Mouse (Mus musculus) MEL (cell line): ENCODE data around the gene Hebp1. TPM values are rescaled to one million over a fixed set of nuclear protein-coding genes. Genes with fewer than 3 reads are reported as not detected.

Source experiments
- DNase-seq: peaks from one replicate; pipeline ENCODE4 v3.0.0; 2011; ENCODE audit warnings: low read depth, low spot score
- H3K27ac ChIP-seq: 2 replicates; pipeline ENCODE4 v1.5.1; 2012; ENCODE audit warnings: low read depth, mild to moderate bottlenecking, control low read depth, low read length, moderate library complexity; ENCODE audit not compliant: control insufficient read depth
- H3K27me3 ChIP-seq, 2 experiments: fragments of 150-350 bp in 1 of 2; sonication (generic) in 1 of 2; 2 replicates each; pipeline ENCODE4 v1.6.1; 2012; ENCODE audit warnings: low read length in 2 of 2, mild to moderate bottlenecking in 2 of 2, improper control_type of control experiment in 1 of 2, moderate library complexity in 1 of 2; ENCODE audit not compliant: insufficient read depth in 2 of 2, control insufficient read depth in 1 of 2
- H3K36me3 ChIP-seq, 2 experiments: 2 replicates each; pipeline ENCODE4 v1.6.1; 2012 to 2014; ENCODE audit warnings: low read length in 2 of 2, improper control_type of control experiment in 1 of 2, inconsistent platforms in 1 of 2, mild to moderate bottlenecking in 1 of 2; ENCODE audit not compliant: insufficient read depth in 2 of 2, control insufficient read depth in 1 of 2
- H3K4me1 ChIP-seq, 2 experiments: fragments of 150-350 bp in 1 of 2; sonication (generic) in 1 of 2; 2 replicates each; pipeline ENCODE4 v1.6.1; 2012; ENCODE audit warnings: low read length in 2 of 2, improper control_type of control experiment in 1 of 2, mild to moderate bottlenecking in 1 of 2; ENCODE audit not compliant: insufficient read depth in 2 of 2, control insufficient read depth in 1 of 2
- H3K4me3 ChIP-seq, 2 experiments: fragments of 150-350 bp in 1 of 2; sonication (generic) in 1 of 2; 2 replicates each; pipeline ENCODE4 v1.5.1; 2012; ENCODE audit warnings: low read depth in 2 of 2, low read length in 2 of 2, mild to moderate bottlenecking in 2 of 2, moderate library complexity in 2 of 2, control low read depth in 1 of 2, improper control_type of control experiment in 1 of 2; ENCODE audit not compliant: control insufficient read depth in 1 of 2, insufficient read depth in 1 of 2
- H3K79me2 ChIP-seq: 2 replicates; pipeline ENCODE4 v1.6.1; 2012; ENCODE audit warnings: mild to moderate bottlenecking, low read length, moderate library complexity; ENCODE audit not compliant: control insufficient read depth, poor library complexity, insufficient read depth
- H3K9ac ChIP-seq: 2 replicates; pipeline ENCODE4 v1.6.1; 2012; ENCODE audit warnings: low read depth, mild to moderate bottlenecking, control low read depth, low read length, moderate library complexity; ENCODE audit not compliant: control insufficient read depth, poor library complexity, severe bottlenecking
- H3K9me3 ChIP-seq: fragments of 150-350 bp; sonication (generic); replicated peaks from 2 replicates; pipeline ENCODE4 v1.6.1; 2012; ENCODE audit warnings: mild to moderate bottlenecking, low read length, improper control_type of control experiment, moderate library complexity; ENCODE audit not compliant: insufficient read depth
- BHLHE40 ChIP-seq: IDR thresholded peaks from 2 replicates; pipeline ENCODE4 v1.6.1; 2012; ENCODE audit warnings: low read depth, mild to moderate bottlenecking, inconsistent platforms, low read length, improper control_type of control experiment, borderline replicate concordance
- CHD2 ChIP-seq: IDR thresholded peaks from 2 replicates; pipeline ENCODE4 v1.6.1; 2011; ENCODE audit warnings: low read length, improper control_type of control experiment
- CTCF ChIP-seq, 3 experiments: IDR thresholded peaks in 2 of 3; conservative IDR thresholded peaks in 1 of 3; 2 replicates each; pipeline ENCODE4 v1.5.1; 2011 to 2012; ENCODE audit warnings: low read length in 3 of 3, low read depth in 2 of 3, mild to moderate bottlenecking in 2 of 3, improper control_type of control experiment in 1 of 3, inconsistent platforms in 1 of 3, mixed read lengths in 1 of 3, moderate library complexity in 1 of 3; ENCODE audit not compliant: control insufficient read depth in 1 of 3, insufficient read depth in 1 of 3, poor library complexity in 1 of 3, severe bottlenecking in 1 of 3
- ELF1 ChIP-seq: IDR thresholded peaks from 2 replicates; pipeline ENCODE4 v1.6.1; 2014; ENCODE audit warnings: low read depth, mild to moderate bottlenecking, inconsistent platforms, low read length, improper control_type of control experiment, moderate library complexity
- GABPA ChIP-seq: IDR thresholded peaks from 2 replicates; pipeline ENCODE4 v1.6.1; 2012; ENCODE audit warnings: low read depth, mild to moderate bottlenecking, inconsistent platforms, low read length, improper control_type of control experiment, moderate library complexity
- HCFC1 ChIP-seq: IDR thresholded peaks from 2 replicates; pipeline ENCODE4 v1.6.1; 2012; ENCODE audit warnings: low read depth, mild to moderate bottlenecking, inconsistent platforms, low read length, improper control_type of control experiment, moderate library complexity
- KAT2A ChIP-seq: conservative IDR thresholded peaks from 2 replicates; pipeline ENCODE4 v1.6.1; 2012; ENCODE audit warnings: low read depth, low read length, improper control_type of control experiment, inconsistent platforms
- MAX ChIP-seq: IDR thresholded peaks from 2 replicates; pipeline ENCODE4 v1.6.1; 2011; ENCODE audit warnings: low read length, improper control_type of control experiment
- MAZ ChIP-seq: IDR thresholded peaks from 2 replicates; pipeline ENCODE4 v1.6.1; 2012; ENCODE audit warnings: low read depth, mild to moderate bottlenecking, inconsistent platforms, low read length, improper control_type of control experiment
- MXI1 ChIP-seq: IDR thresholded peaks from 2 replicates; pipeline ENCODE4 v1.6.1; 2011; ENCODE audit warnings: mild to moderate bottlenecking, low read depth, low read length, improper control_type of control experiment
- MYB ChIP-seq: IDR thresholded peaks from 2 replicates; pipeline ENCODE4 v1.6.1; 2011; ENCODE audit warnings: mild to moderate bottlenecking, low read depth, low read length, improper control_type of control experiment
- NELFE ChIP-seq: IDR thresholded peaks from 2 replicates; pipeline ENCODE4 v1.6.1; 2011; ENCODE audit warnings: low read depth, low read length, improper control_type of control experiment
- NRF1 ChIP-seq: IDR thresholded peaks from 2 replicates; pipeline ENCODE4 v1.6.1; 2014; ENCODE audit warnings: low read depth, mild to moderate bottlenecking, inconsistent platforms, low read length, improper control_type of control experiment, moderate library complexity; ENCODE audit not compliant: poor library complexity, insufficient read depth, severe bottlenecking
- POLR2A ChIP-seq, 2 experiments: IDR thresholded peaks; 2 replicates each; pipeline ENCODE4 v1.6.1; 2011 to 2012; ENCODE audit warnings: low read length in 2 of 2, mild to moderate bottlenecking in 2 of 2, control low read depth in 1 of 2, improper control_type of control experiment in 1 of 2, low read depth in 1 of 2, moderate library complexity in 1 of 2; ENCODE audit not compliant: control insufficient read depth in 1 of 2, insufficient read depth in 1 of 2, poor library complexity in 1 of 2
- POLR2AphosphoS2 ChIP-seq: IDR thresholded peaks from 2 replicates; pipeline ENCODE4 v1.6.1; 2011; ENCODE audit warnings: low read length, improper control_type of control experiment
- SIN3A ChIP-seq: IDR thresholded peaks from 2 replicates; pipeline ENCODE4 v1.6.1; 2012; ENCODE audit warnings: low read length, improper control_type of control experiment, inconsistent platforms
- TCF12 ChIP-seq: IDR thresholded peaks from 2 replicates; pipeline ENCODE4 v1.6.1; 2014; ENCODE audit warnings: low read depth, mild to moderate bottlenecking, inconsistent platforms, low read length, improper control_type of control experiment, moderate library complexity
- UBTF ChIP-seq: IDR thresholded peaks from 2 replicates; pipeline ENCODE4 v1.6.1; 2012; ENCODE audit warnings: low read depth, mild to moderate bottlenecking, inconsistent platforms, low read length, improper control_type of control experiment, moderate library complexity, borderline replicate concordance; ENCODE audit not compliant: insufficient read depth
- USF1 ChIP-seq: IDR thresholded peaks from 2 replicates; pipeline ENCODE4 v1.6.1; 2014; ENCODE audit warnings: low read depth, mild to moderate bottlenecking, inconsistent platforms, low read length, improper control_type of control experiment, moderate library complexity
- USF2 ChIP-seq, 2 experiments: IDR thresholded peaks; 2 replicates each; pipeline ENCODE4 v1.6.1; 2011 to 2012; ENCODE audit warnings: improper control_type of control experiment in 2 of 2, low read length in 2 of 2, borderline replicate concordance in 1 of 2, inconsistent platforms in 1 of 2, low read depth in 1 of 2, mild to moderate bottlenecking in 1 of 2; ENCODE audit not compliant: insufficient read depth in 1 of 2
- ZMIZ1 ChIP-seq: IDR thresholded peaks from 2 replicates; pipeline ENCODE4 v1.6.1; 2012; ENCODE audit warnings: low read depth, mild to moderate bottlenecking, inconsistent platforms, low read length, improper control_type of control experiment, moderate library complexity
- polyA plus RNA-seq, 2 experiments: library from polyadenylated mRNA; stranded (reverse) in 1 of 2; unstranded in 1 of 2; fragments of >175 nt in 1 of 2; fragments of >200 nt in 1 of 2; gene quantifications; 2 replicates each; pipeline versions ENCODE4 v1.2.1 to v1.2.4; 2012; ENCODE audit warnings: low replicate concordance in 2 of 2, low read depth in 1 of 2; ENCODE audit not compliant: insufficient read length in 2 of 2, insufficient read depth in 1 of 2, missing spikeins in 1 of 2
- total RNA-seq: library from RNA; depleted of rRNA; stranded (reverse); fragments of 300-350 nt; gene quantifications from 2 replicates; pipeline ENCODE4 v1.2.3, GENCODE M21; 2012; rRNA removed

Gene Hebp1
- total RNA-seq (8.5 and 16.7 TPM in 2 replicates), polyA plus RNA-seq (10 to 100 TPM in 1 of 2 experiments, not detected in 1; 25.1 TPM)

DNA sequence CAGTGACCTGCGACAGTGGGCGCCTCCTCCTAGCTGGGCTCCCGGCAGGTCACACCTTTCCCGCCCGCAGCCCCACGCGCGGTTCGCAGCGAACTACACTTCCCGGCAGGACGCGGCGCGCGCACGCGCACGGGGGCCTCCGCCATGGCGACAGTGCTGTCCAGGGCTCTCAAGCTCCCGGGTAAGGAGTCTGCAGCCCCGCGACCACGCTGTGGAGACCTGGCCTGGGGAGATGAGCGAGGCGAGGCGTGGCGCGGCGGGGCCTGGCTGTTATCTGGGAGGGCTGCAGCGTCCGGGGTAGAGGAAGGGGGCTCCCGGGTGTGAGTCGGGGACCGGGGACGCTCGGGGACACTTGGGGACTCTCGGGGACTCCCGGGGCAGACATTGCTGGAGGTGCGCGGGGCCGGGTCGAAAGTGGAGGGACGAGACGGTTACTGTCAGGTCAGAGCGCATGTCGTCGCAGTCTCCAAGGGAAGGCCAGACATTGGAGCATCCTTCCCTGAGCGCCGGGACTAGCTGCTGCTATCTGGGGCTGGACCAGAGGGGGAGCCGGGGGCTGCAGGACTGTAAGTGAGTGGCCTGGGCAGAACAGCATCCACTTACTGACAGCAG, at the start of gene Hebp1, which contains the start of gene Fam234b:
Hebp1 (minus strand) TSS at position 102 of the 612 bp plus-strand sequence.
Fam234b (plus strand) TSS at position 57 of the 612 bp plus-strand sequence.
- H3K9me3 ChIP-seq: no peaks in the 10 kb centered on the region
- DNase-seq: peak; percentile 84
- TF ChIP-seq NRF1 (peak; percentile 87), NELFE (peak; percentile 38), ELF1 (0 out of 2 replicates have a peak, but pooled peaks have one; percentile 5), MYB (no peak), POLR2A (IDR thresholded peaks at IDR 0.05; ENCODE audit: control insufficient read depth in 1 of 2, insufficient read depth in 1 of 2, low read depth in 1 of 2, low read length in 2 of 2, poor library complexity in 1 of 2) (peak; percentile 56 to 61), CHD2 (no peak), TCF12 (peak; percentile 28; the same call in 1 of the 2 replicates), MAX (peak; percentile 18; the same call in 1 of the 2 replicates), UBTF (no peak), HCFC1 (peak; percentile 89), USF2 (IDR thresholded peaks at IDR 0.05; ENCODE audit: borderline replicate concordance in 1 of 2, insufficient read depth in 1 of 2, low read depth in 1 of 2, low read length in 2 of 2) (no peak), MAZ (no peak), USF1 (no peak), KAT2A (no peak; the same call in 1 of the 2 replicates), GABPA (no peak), BHLHE40 (no peak), MXI1 (peak; percentile 43; the same call in 1 of the 2 replicates)
- TF ChIP-seq, all 39 proteins: peak for 8
- H3K27ac ChIP-seq: peak within 1 kb of the TSS; percentile 70
- H3K27me3 ChIP-seq: no peaks in the 10 kb centered on the region
- peaks cover 0 to 12% of the 10 kb centered on the region in 2 experiments; a peak in 2 of 4 replicates for H3K36me3 ChIP-seq
- H3K9ac ChIP-seq: peak within 1 kb of the TSS; percentile 76
- peaks cover 9 to 13% of the 10 kb centered on the region in 2 experiments; a peak in 3 of 4 replicates for H3K4me1 ChIP-seq
- peaks cover 6% of the 10 kb centered on the region for H3K79me2 ChIP-seq
- peak within 1 kb of the TSS; percentile 72 to 74 for H3K4me3 ChIP-seq

DNA sequence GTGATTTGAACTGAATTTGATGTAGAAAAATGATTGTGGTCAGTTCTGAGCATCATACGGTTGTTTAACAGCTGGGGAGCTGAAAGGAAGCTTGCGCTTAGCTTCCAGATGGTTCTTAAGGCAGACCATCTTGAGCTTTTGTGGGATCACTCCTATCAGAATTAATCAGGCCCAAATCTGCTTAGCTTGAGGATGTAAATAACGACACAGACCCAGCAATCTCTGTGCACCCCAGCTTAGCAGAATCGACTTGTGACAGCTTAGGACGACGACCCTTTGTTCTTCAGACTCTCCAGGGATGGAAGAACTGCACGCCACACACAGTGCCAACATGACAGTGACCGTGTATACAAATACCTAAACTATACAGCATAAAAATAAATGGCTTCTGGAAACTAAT, 47.8 kb upstream of the Hebp1 start:
- Histone ChIP-seq H3K27ac (no peak overlapping the region), H3K36me3 (no peaks in the 10 kb centered on the region), H3K4me3 (no peak overlapping the region), H3K4me1 (no peaks in the 10 kb centered on the region), H3K27me3 (no peaks in the 10 kb centered on the region; a peak in 2 of 4 replicates), H3K9me3 (no peaks in the 10 kb centered on the region), H3K79me2 (no peaks in the 10 kb centered on the region), H3K9ac (no peak overlapping the region)
- DNase-seq: no peak
- no peak for TF ChIP-seq ELF1
- no peak for TF ChIP-seq ZMIZ1
- no peak for TF ChIP-seq MYB
- no peak for TF ChIP-seq SIN3A
- no peak for TF ChIP-seq CTCF (IDR thresholded peaks at IDR 0.05 in 2 of 3, conservative IDR thresholded peaks at IDR 0.05 in 1 of 3; ENCODE audit: control insufficient read depth in 1 of 3, insufficient read depth in 1 of 3, low read depth in 2 of 3, low read length in 3 of 3, poor library complexity in 1 of 3, severe bottlenecking in 1 of 3)
- no peak for TF ChIP-seq POLR2AphosphoS2
